Mouse (Mus musculus) heart, embryonic 11.5 days (tissue): Measurements from ENCODE around the gene Ackr1. TPM values are rescaled to one million over a fixed set of nuclear protein-coding genes. Genes with fewer than 3 reads are reported as not detected.

Experiments used
- ATAC-seq: fragments of 200-750 bp; cut with Nextera tagmentation; replicated peaks from 2 replicates; pipeline ENCODE4 v1.8.0; 2017; ENCODE audit warnings: moderate library complexity; ENCODE audit not compliant: insufficient number of reproducible peaks, low FRiP score, low TSS enrichment
- H3K27ac ChIP-seq: fragments of 300-500 bp; sonication (generic); 2 replicates; pipeline ENCODE4 v1.5.1; 2014; ENCODE audit warnings: mild to moderate bottlenecking, low read depth, low read length
- H3K27me3 ChIP-seq: fragments of 300-500 bp; sonication (generic); 2 replicates; pipeline ENCODE4 v1.6.1; 2014; ENCODE audit warnings: mild to moderate bottlenecking, low read length, mixed read lengths; ENCODE audit not compliant: control insufficient read depth, insufficient read depth
- H3K36me3 ChIP-seq: fragments of 300-500 bp; sonication (generic); 2 replicates; pipeline ENCODE4 v1.6.1; 2014; ENCODE audit warnings: mild to moderate bottlenecking, low read length, moderate library complexity, mixed read lengths; ENCODE audit not compliant: control insufficient read depth, insufficient read depth
- H3K4me1 ChIP-seq: fragments of 300-500 bp; sonication (generic); 2 replicates; pipeline ENCODE4 v1.6.1; 2014; ENCODE audit warnings: low read length; ENCODE audit not compliant: control insufficient read depth, insufficient read depth
- H3K4me2 ChIP-seq: fragments of 300-500 bp; sonication (generic); 2 replicates; pipeline ENCODE4 v1.6.1; 2014; ENCODE audit warnings: mild to moderate bottlenecking, moderate library complexity
- H3K4me3 ChIP-seq: fragments of 300-500 bp; sonication (generic); 2 replicates; pipeline ENCODE4 v1.5.1; 2014; ENCODE audit warnings: low read depth, low read length
- H3K9ac ChIP-seq: fragments of 300-500 bp; sonication (generic); 2 replicates; pipeline ENCODE4 v1.6.1; 2014; ENCODE audit warnings: mild to moderate bottlenecking, low read depth, low read length, moderate library complexity
- H3K9me3 ChIP-seq: fragments of 300-500 bp; sonication (generic); replicated peaks from 2 replicates; pipeline ENCODE4 v1.6.1; 2016; ENCODE audit warnings: low read length; ENCODE audit not compliant: control insufficient read depth
- WGBS: fragments of 180-500 bp; shearing (Covaris S2); extraction: QIAGEN DNeasy Blood & Tissue Kit; methylation state at CpG from one replicate; pipeline ENCODE4 v1.1.7; 2014; ENCODE audit not compliant: insufficient replicate concordance; 5-methylcytosine and 5-hydroxymethylcytosine counted together
- polyA plus RNA-seq: library from polyadenylated mRNA; unstranded; fragments of >200 nt; fragmentation: Nextera tagmentation; extraction: Ambion mirVana; gene quantifications from 2 replicates; pipeline ENCODE4 v1.2.1, GENCODE M21; 2014

Gene Ackr1
- polyA plus RNA-seq, 1 experiment from 2014 or later: 5.5 TPM

- Histone ChIP-seq H3K9ac (no peak overlapping the region), H3K27ac (no peak overlapping the region), H3K36me3 (no peaks in the 10 kb centered on the region), H3K4me2 (no peak overlapping the region), H3K27me3 (no peaks in the 10 kb centered on the region), H3K9me3 (no peaks in the 10 kb centered on the region), H3K4me3 (no peak overlapping the region), H3K4me1 (no peaks in the 10 kb centered on the region; the same call in 1 of the 2 replicates)
- WGBS: 6% methylated on average over 2 of the region's 2 CpGs
- no peak for ATAC-seq
These were observed 6.0 kb upstream of the Ackr1 start for GRCm38 (mm10) chr1:173339543-173339942.

DNA sequence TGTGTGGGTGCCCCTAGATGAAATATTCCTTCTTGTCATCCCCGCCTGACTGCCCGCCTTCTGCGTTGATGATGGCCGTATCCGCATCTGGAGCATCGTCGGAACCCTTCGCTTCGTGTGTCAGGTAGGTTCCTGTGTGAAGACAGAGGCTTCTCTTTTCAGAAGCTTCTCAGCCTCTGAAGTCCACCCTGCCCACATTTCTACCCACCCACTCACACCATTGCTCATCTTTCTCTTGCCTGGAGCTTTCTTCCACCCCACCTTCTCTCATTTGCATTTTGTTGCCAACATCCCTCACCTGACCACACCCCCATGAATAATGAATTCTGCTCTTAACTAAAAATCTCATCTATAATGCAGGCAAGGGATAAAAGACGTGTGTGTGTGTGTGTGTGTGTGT lies 3.5 kb upstream of the Ackr1 start:
- Histone ChIP-seq H3K4me1 (peaks cover 7% of the 10 kb centered on the region; the same call in 1 of the 2 replicates), H3K4me2 (no peak overlapping the region), H3K36me3 (no peaks in the 10 kb centered on the region), H3K27me3 (no peaks in the 10 kb centered on the region), H3K27ac (no peak overlapping the region), H3K4me3 (no peak overlapping the region), H3K9ac (no peak overlapping the region), H3K9me3 (no peaks in the 10 kb centered on the region)
- WGBS: 87% methylated on average over 10 of the region's 10 CpGs
- ATAC-seq: no peak

DNA sequence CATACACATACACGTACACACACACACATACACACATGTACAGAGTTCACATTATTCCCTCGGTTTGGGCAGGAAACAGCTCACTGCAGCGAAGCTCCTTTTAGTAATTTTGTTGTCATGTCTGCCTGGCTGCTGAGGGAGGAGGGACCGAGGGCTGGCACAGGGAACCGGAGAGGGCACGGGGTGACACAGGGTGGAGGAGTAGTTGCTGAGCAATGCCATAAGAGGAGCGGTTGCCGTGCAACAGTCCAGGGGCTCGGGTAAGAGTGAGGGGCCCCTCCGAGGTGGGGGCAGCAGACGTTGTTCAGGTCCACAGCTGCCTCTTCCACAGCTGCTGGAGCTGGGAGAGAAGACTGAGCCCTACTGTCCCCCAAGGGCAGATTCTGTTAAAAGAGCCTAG lies 2.4 kb upstream of the Ackr1 start:
- H3K9me3 ChIP-seq: no peaks in the 10 kb centered on the region
- H3K27me3 ChIP-seq: no peaks in the 10 kb centered on the region
- no peak overlapping the region for H3K4me3 ChIP-seq
- ATAC-seq: no peak
- no peaks in the 10 kb centered on the region for H3K36me3 ChIP-seq
- H3K4me1 ChIP-seq: peaks cover 7% of the 10 kb centered on the region; the same call in 1 of the 2 replicates
- H3K9ac ChIP-seq: no peak overlapping the region
- 62% methylated on average over 11 of the region's 11 CpGs for WGBS
- no peak overlapping the region for H3K27ac ChIP-seq
- no peak overlapping the region for H3K4me2 ChIP-seq

DNA sequence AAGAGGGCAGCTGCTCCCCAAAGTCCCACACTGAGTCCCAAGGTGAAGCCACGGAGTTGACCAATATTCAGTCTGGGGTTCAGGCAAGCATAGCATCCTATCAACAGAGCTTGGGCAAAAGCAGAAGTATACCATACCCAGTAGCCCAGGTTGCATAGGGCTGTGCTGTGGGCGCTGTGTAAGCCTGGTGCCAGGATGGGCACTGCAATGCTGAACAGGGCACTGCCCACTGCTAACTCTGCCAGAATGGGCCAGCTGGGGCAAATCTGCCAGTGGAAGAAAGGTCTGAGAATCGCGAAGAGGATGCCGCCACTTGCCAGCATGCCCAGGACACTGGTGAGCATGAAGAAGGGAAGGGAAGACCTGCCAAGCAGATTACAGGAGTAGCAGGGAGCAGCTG lies 1.1 kb downstream of the Ackr1 start:
- Histone ChIP-seq H3K4me2 (peak overlapping the region; percentile 41), H3K27me3 (no peaks in the 10 kb centered on the region), H3K9ac (peak overlapping the region; percentile 52; the same call in 1 of the 2 replicates), H3K36me3 (no peaks in the 10 kb centered on the region), H3K9me3 (no peaks in the 10 kb centered on the region), H3K4me1 (peaks cover 14% of the 10 kb centered on the region), H3K27ac (no peak overlapping the region), H3K4me3 (peak overlapping the region; percentile 19; the same call in 1 of the 2 replicates)
- 89% methylated on average over 5 of the region's 5 CpGs for WGBS
- ATAC-seq: no peak

DNA sequence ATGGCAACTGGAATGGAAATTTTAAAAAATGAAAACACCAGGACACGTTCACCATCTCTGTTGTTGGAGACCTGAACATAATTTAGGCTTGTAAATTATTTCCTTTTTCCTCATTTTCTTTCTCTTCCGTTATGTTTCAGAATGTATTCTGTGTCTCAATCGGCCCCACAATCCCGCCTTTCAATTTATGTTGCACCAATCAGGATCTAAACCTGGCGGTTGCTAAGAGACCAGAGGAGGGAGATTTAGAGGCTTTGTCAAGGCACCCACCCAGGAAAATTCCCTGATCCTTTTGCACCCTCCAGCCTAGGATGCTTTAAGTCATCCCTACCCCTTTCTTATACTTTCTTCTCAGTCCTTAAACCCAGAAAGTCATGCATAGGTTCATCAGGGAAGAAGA lies 3.8 kb downstream of the Ackr1 start:
- 63% methylated on average over 5 of the region's 5 CpGs for WGBS
- no peaks in the 10 kb centered on the region for H3K36me3 ChIP-seq
- H3K9ac ChIP-seq: no peak overlapping the region
- no peaks in the 10 kb centered on the region for H3K9me3 ChIP-seq
- no peak for ATAC-seq
- no peak overlapping the region for H3K27ac ChIP-seq
- no peak overlapping the region for H3K4me3 ChIP-seq
- H3K4me1 ChIP-seq: peaks cover 14% of the 10 kb centered on the region
- no peaks in the 10 kb centered on the region for H3K27me3 ChIP-seq
- peak overlapping the region; percentile 37; the same call in 1 of the 2 replicates for H3K4me2 ChIP-seq

- no peak overlapping the region for H3K4me3 ChIP-seq
- 11% methylated on average over 4 of the region's 4 CpGs for WGBS
- H3K9ac ChIP-seq: no peak overlapping the region
- H3K9me3 ChIP-seq: no peaks in the 10 kb centered on the region
- ATAC-seq: peak; percentile 56; the same call in 1 of the 2 replicates
- no peaks in the 10 kb centered on the region for H3K27me3 ChIP-seq
- H3K27ac ChIP-seq: 0 out of 2 replicates have a peak overlapping the region, but pooled peaks have one; percentile 51
- peak overlapping the region; percentile 37 for H3K4me2 ChIP-seq
- H3K4me1 ChIP-seq: peaks cover 14% of the 10 kb centered on the region
- no peaks in the 10 kb centered on the region for H3K36me3 ChIP-seq
These were observed 4.4 kb downstream of the Ackr1 start for GRCm38 (mm10) chr1:173329185-173329584.

- Histone ChIP-seq H3K4me2 (no peak overlapping the region), H3K27me3 (no peaks in the 10 kb centered on the region), H3K4me1 (peaks cover 9% of the 10 kb centered on the region), H3K4me3 (no peak overlapping the region), H3K9me3 (no peaks in the 10 kb centered on the region), H3K36me3 (no peaks in the 10 kb centered on the region), H3K27ac (no peak overlapping the region), H3K9ac (no peak overlapping the region)
- ATAC-seq: no peak
- WGBS: 77% methylated on average over 8 of the region's 8 CpGs
These were observed 5.1 kb downstream of the Ackr1 start for GRCm38 (mm10) chr1:173328446-173328845.

- no peak for ATAC-seq
- H3K9ac ChIP-seq: no peak overlapping the region
- H3K4me1 ChIP-seq: peaks cover 7% of the 10 kb centered on the region
- no peaks in the 10 kb centered on the region for H3K36me3 ChIP-seq
- H3K4me3 ChIP-seq: no peak overlapping the region
- whole genome bisulfite sequencing: 63% methylated on average over 1 of the region's 1 CpGs
- H3K9me3 ChIP-seq: no peaks in the 10 kb centered on the region
- no peak overlapping the region for H3K27ac ChIP-seq
- no peaks in the 10 kb centered on the region for H3K27me3 ChIP-seq
- H3K4me2 ChIP-seq: no peak overlapping the region
These were observed 7.0 kb downstream of the Ackr1 start for GRCm38 (mm10) chr1:173326552-173326951.

GRCm38 (mm10) chr1:173325395-173325794 lies 8.2 kb downstream of the Ackr1 start:
- WGBS: 92% methylated on average over 1 of the region's 1 CpGs
- Histone ChIP-seq H3K4me2 (no peak overlapping the region), H3K4me3 (no peak overlapping the region), H3K9me3 (no peaks in the 10 kb centered on the region), H3K4me1 (peaks cover 7% of the 10 kb centered on the region), H3K27me3 (no peaks in the 10 kb centered on the region), H3K9ac (no peak overlapping the region), H3K36me3 (no peaks in the 10 kb centered on the region), H3K27ac (no peak overlapping the region)
- no peak for ATAC-seq
